Mouse (Mus musculus): ENCODE measurements around the gene Znhit6. TPM values are rescaled to one million over a fixed set of nuclear protein-coding genes. Genes with fewer than 3 reads are reported as not detected.

Gene Znhit6
- total and polyA plus RNA-seq, 3 experiments = 54.4 to 188 (median 58.6) TPM

DNA sequence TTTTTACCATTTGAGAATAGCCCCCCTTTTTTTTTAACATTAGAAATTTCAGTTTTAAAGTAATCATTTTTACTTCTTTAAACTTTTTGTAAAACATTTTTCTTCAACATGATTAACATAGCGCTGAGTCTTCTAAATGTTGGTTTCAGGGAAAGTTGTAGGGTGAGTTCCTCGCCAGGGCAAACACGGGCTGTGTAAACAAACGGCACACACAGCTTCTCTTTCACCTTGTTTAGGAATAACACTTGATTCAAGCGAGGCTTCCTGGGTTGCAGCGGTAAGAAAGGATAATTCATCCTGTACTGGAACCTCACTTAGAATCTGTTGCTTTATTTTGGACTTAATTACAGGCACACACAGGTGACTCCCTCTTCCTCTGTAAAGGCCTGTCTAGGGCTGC, 25.3 kb downstream of the Znhit6 start:
- no peak overlapping the region for H3K4me2 ChIP-seq (ENCODE audit: insufficient read depth, low read depth, poor library complexity, severe bottlenecking)
- no peak for DNase-seq (ENCODE audit: extremely low read depth)
- no peaks in the 10 kb centered on the region for H3K9me3 ChIP-seq (replicated peaks; ENCODE audit: low read length)
- peaks cover 59 to 84% of the 10 kb centered on the region in 2 experiments for H3K36me3 ChIP-seq (replicated peaks in 1 of 2; ENCODE audit: control insufficient read depth in 1 of 2, insufficient read depth in 1 of 2, low read length in 1 of 2)
- no peaks in the 10 kb centered on the region for H3K79me2 ChIP-seq (replicated peaks; ENCODE audit: control insufficient read depth, extremely low read depth, insufficient read depth, poor library complexity, severe bottlenecking)
- no peak overlapping the region for H3K9ac ChIP-seq (ENCODE audit: insufficient read depth, low read depth)
- in situ Hi-C loops (cut with MboI; ENCODE audit: low pct_ligation_motif_present, low pct_unique_long_range_greater_than_20kb, low sequenced_read_pairs) = no loop called here
- no peak overlapping the region for H3K27ac ChIP-seq (ENCODE audit: insufficient read depth, low read depth)
- no peak for TF ChIP-seq E2F4 (IDR thresholded peaks at IDR 0.05; ENCODE audit: insufficient replicate concordance, low read depth, low read length)
- no peak for TF ChIP-seq SIN3A (IDR thresholded peaks at IDR 0.05; ENCODE audit: low read length)
- no peak for TF ChIP-seq ZMIZ1 (IDR thresholded peaks at IDR 0.05; ENCODE audit: low read depth, low read length)
- TF ChIP-seq USF1 (IDR thresholded peaks at IDR 0.05; ENCODE audit: low read depth, low read length) = no peak
- TF ChIP-seq IRF4 (IDR thresholded peaks at IDR 0.05; ENCODE audit: low read depth, low read length) = no peak
- TF ChIP-seq POLR2AphosphoS2 (IDR thresholded peaks at IDR 0.05; ENCODE audit: low read depth, low read length) = no peak
- H3K4me1 ChIP-seq (ENCODE audit: control insufficient read depth in 1 of 2, insufficient read depth in 2 of 2) = no peaks in the 10 kb centered on the region
- dilution Hi-C loops (cut with MboI; ENCODE audit: extremely low pct_ligation_motif_present, extremely low pct_unique_long_range_greater_than_20kb, low sequenced_read_pairs) = no loop called here
- no peak overlapping the region for H3K4me3 ChIP-seq (replicated peaks in 1 of 3; ENCODE audit: low read depth in 2 of 3, low read length in 2 of 3, poor library complexity in 1 of 3)
- H3K27me3 ChIP-seq (replicated peaks) = no peaks in the 10 kb centered on the region

DNA sequence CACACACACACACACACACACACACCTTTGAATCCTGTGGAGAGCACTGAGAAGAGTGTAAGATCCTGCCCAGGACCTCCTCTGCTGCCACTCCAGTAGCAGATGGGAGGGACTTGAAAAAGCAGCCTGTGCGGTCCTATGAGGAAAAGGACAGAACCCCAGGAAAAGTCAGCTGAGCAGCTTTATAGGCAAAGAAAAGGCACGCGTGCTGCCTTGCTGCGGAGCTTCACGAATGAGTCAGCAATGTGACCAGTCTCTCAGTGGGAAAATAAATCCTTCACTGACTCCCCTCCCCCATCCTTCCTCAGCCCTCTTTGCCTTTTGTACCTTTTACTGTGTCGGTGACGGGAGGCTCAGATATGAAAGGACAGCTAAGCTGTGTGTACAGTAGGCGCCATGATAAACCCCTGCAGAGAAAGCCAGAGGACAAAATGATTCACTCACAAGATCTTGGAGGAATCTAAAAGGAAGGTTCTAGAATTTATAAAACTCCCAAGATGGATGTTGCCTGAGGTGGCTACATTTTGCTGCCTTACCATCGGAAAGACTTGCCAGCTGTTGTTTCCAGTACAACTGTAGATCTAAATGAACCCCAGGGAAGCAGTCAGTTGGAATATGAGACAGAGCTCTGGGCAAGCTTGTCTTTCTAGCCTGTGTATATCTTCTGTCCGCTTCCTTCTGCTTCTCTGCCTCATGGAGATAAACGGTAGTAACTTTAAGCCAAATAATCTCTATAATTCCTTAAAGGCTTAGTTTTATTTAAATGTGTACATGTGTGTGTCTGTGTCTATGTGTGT, 26.6 kb downstream of the Znhit6 start:
- Histone ChIP-seq H3K27ac (ENCODE audit: insufficient read depth, low read depth) (no peak overlapping the region), H3K27me3 (replicated peaks) (no peaks in the 10 kb centered on the region), H3K4me2 (ENCODE audit: insufficient read depth, low read depth, poor library complexity, severe bottlenecking) (no peak overlapping the region), H3K4me3 (replicated peaks in 1 of 3; ENCODE audit: low read depth in 2 of 3, low read length in 2 of 3, poor library complexity in 1 of 3) (no peak overlapping the region), H3K36me3 (replicated peaks in 1 of 2; ENCODE audit: control insufficient read depth in 1 of 2, insufficient read depth in 1 of 2, low read length in 1 of 2) (peaks cover 60 to 93% of the 10 kb centered on the region in 2 experiments), H3K79me2 (replicated peaks; ENCODE audit: control insufficient read depth, extremely low read depth, insufficient read depth, poor library complexity, severe bottlenecking) (no peaks in the 10 kb centered on the region), H3K4me1 (ENCODE audit: control insufficient read depth in 1 of 2, insufficient read depth in 2 of 2) (no peaks in the 10 kb centered on the region), H3K9ac (ENCODE audit: insufficient read depth, low read depth) (no peak overlapping the region), H3K9me3 (replicated peaks; ENCODE audit: low read length) (no peaks in the 10 kb centered on the region)
- in situ Hi-C loops (cut with MboI; ENCODE audit: low pct_ligation_motif_present, low pct_unique_long_range_greater_than_20kb, low sequenced_read_pairs) = no loop called here
- no peak for DNase-seq (ENCODE audit: extremely low read depth)
- dilution Hi-C loops (cut with MboI; ENCODE audit: extremely low pct_ligation_motif_present, extremely low pct_unique_long_range_greater_than_20kb, low sequenced_read_pairs) = no loop called here
- no peak for TF ChIP-seq UBTF (IDR thresholded peaks at IDR 0.05; ENCODE audit: low read depth, low read length)

DNA sequence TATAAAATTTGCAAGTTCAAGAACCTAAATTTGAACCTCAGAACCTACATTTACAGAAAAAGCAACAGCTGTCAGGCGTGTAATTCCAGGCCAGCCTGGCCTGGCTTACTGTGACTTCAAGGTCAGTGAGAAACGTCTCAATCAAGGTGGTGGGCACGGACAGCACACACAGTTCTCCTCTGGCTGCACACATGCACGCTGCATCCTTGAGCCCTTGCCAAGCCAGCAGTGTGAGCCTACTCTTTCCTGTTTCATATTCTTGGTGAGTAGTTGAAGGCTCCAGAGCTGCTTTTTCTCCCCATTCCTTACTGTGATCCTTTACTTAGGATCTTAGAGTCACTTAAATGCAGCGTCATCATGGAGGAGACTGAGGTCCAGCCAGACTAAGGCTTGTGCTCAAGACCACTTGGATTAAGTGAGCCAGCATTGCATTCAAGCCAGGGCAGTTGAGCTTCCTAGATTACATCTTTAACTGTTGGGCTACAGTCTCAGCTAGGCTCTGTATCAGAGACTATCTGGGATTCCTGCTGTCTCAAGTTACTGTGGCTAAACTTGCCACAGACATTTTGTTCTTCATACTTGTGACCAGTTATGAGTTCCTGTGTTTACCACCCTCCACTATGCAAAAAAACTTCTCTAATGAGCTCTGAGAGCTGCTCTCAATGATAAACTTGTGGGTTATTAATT, 29.6 kb downstream of the Znhit6 start:
- Histone ChIP-seq H3K4me1 (ENCODE audit: control insufficient read depth in 1 of 2, insufficient read depth in 2 of 2) (no peaks in the 10 kb centered on the region), H3K27ac (ENCODE audit: insufficient read depth, low read depth) (no peak overlapping the region), H3K9me3 (replicated peaks; ENCODE audit: low read length) (no peaks in the 10 kb centered on the region), H3K36me3 (replicated peaks in 1 of 2; ENCODE audit: control insufficient read depth in 1 of 2, insufficient read depth in 1 of 2, low read length in 1 of 2) (peaks cover 41 to 78% of the 10 kb centered on the region in 2 experiments), H3K4me3 (replicated peaks in 1 of 3; ENCODE audit: low read depth in 2 of 3, low read length in 2 of 3, poor library complexity in 1 of 3) (no peak overlapping the region), H3K4me2 (ENCODE audit: insufficient read depth, low read depth, poor library complexity, severe bottlenecking) (no peak overlapping the region), H3K9ac (ENCODE audit: insufficient read depth, low read depth) (no peak overlapping the region), H3K27me3 (replicated peaks) (no peaks in the 10 kb centered on the region), H3K79me2 (replicated peaks; ENCODE audit: control insufficient read depth, extremely low read depth, insufficient read depth, poor library complexity, severe bottlenecking) (no peaks in the 10 kb centered on the region)
- no peak for TF ChIP-seq ELF1 (IDR thresholded peaks at IDR 0.05; ENCODE audit: low read depth, low read length)
- no peak for TF ChIP-seq TCF12 (IDR thresholded peaks at IDR 0.05; ENCODE audit: low read depth, low read length)
- TF ChIP-seq ETS1 (conservative IDR thresholded peaks at IDR 0.05; ENCODE audit: low read depth, low read length) = no peak
- no peak for TF ChIP-seq RAD21 (IDR thresholded peaks at IDR 0.05; ENCODE audit: low read depth, low read length)
- no peak for TF ChIP-seq USF2 (conservative IDR thresholded peaks at IDR 0.05; ENCODE audit: low read depth, low read length)
- no peak for TF ChIP-seq KAT2A (IDR thresholded peaks at IDR 0.05; ENCODE audit: insufficient replicate concordance, low read length)
- TF ChIP-seq MEF2A (IDR thresholded peaks at IDR 0.05; ENCODE audit: borderline replicate concordance, low read depth, low read length) = no peak
- TF ChIP-seq JUND (conservative IDR thresholded peaks at IDR 0.05; ENCODE audit: low read depth, low read length) = no peak
- in situ Hi-C loops (cut with MboI; ENCODE audit: low pct_ligation_motif_present, low pct_unique_long_range_greater_than_20kb, low sequenced_read_pairs) = no loop called here
- DNase-seq (ENCODE audit: extremely low read depth) = no peak
- dilution Hi-C loops (cut with MboI; ENCODE audit: extremely low pct_ligation_motif_present, extremely low pct_unique_long_range_greater_than_20kb, low sequenced_read_pairs) = no loop called here
